Mouse (Mus musculus) spleen, adult 18-20 months (tissue): ENCODE measurements around the gene Comp.

ENCODE experiments used
- DNase-seq, 2 experiments: peaks; one replicate each; pipeline ENCODE4 v3.0.0; 2022; ENCODE audit warnings: mixed read lengths in 2 of 2

Gene Comp

GRCm38 (mm10) chr8:70353194-70353817 lies 20.1 kb upstream of the Comp start, which contains the start of gene Upf1:
Gene Upf1, minus strand, starts transcription at chr8:70353278.
- peak; percentile 99 for DNase-seq

GRCm38 (mm10) chr8:70354004-70354403 lies 19.4 kb upstream of the Comp start:
- no peak for DNase-seq

- DNase-seq, result no peak
These were observed 17.2 kb upstream of the Comp start for GRCm38 (mm10) chr8:70356111-70356510.

GRCm38 (mm10) chr8:70359411-70359810 lies 13.9 kb upstream of the Comp start:
- DNase-seq, result no peak

- DNase-seq, result no peak
These were observed 12.6 kb upstream of the Comp start for GRCm38 (mm10) chr8:70360769-70361168.

GRCm38 (mm10) chr8:70361484-70362032 lies 11.8 kb upstream of the Comp start:
- DNase-seq, result no peak

- no peak for DNase-seq
These were observed 9.3 kb upstream of the Comp start for GRCm38 (mm10) chr8:70364066-70364465.

- no peak for DNase-seq
These were observed 6.8 kb upstream of the Comp start for GRCm38 (mm10) chr8:70366588-70366987.

- no peak for DNase-seq
These were observed 2.9 kb upstream of the Comp start for GRCm38 (mm10) chr8:70370476-70370875.

- no peak for DNase-seq
These were observed 1.4 kb upstream of the Comp start for GRCm38 (mm10) chr8:70371951-70372350.

GRCm38 (mm10) chr8:70374318-70374927 lies 1.1 kb downstream of the Comp start:
- DNase-seq, result peak; percentile 61 to 71

- peak in 1 of 2 experiments; percentile 31 for DNase-seq
These were observed 2.0 kb downstream of the Comp start for GRCm38 (mm10) chr8:70375212-70375859.

GRCm38 (mm10) chr8:70376275-70376741 lies 3.0 kb downstream of the Comp start:
- DNase-seq, result no peak

- peak in 1 of 2 experiments; percentile 13 for DNase-seq
These were observed 3.7 kb downstream of the Comp start for GRCm38 (mm10) chr8:70377049-70377448.

- no peak for DNase-seq
These were observed 6.7 kb downstream of the Comp start for GRCm38 (mm10) chr8:70380069-70380468.

- DNase-seq, result peak; percentile 40 to 59
These were observed 9.9 kb downstream of the Comp start for GRCm38 (mm10) chr8:70383287-70383686.

GRCm38 (mm10) chr8:70389678-70390077 lies 16.3 kb downstream of the Comp start:
- DNase-seq, result no peak

- DNase-seq, result no peak
These were observed 19.7 kb downstream of the Comp start for GRCm38 (mm10) chr8:70393087-70393486.

- no peak for DNase-seq
These were observed 21.1 kb downstream of the Comp start for GRCm38 (mm10) chr8:70394269-70394998.

- DNase-seq, result no peak
These were observed 22.3 kb downstream of the Comp start for GRCm38 (mm10) chr8:70395649-70396048.

GRCm38 (mm10) chr8:70396184-70396583 lies 22.8 kb downstream of the Comp start:
- no peak for DNase-seq

- DNase-seq, result no peak
These were observed 24.5 kb downstream of the Comp start for GRCm38 (mm10) chr8:70397611-70398563.
